Mouse (Mus musculus) left cerebral cortex, postnatal 36 days (tissue): Measurements from ENCODE around the gene Sh2d7. TPM values are rescaled to one million over a fixed set of nuclear protein-coding genes. Genes with fewer than 3 reads are reported as not detected.

ENCODE experiments used
- DNase-seq, 2 experiments: peaks; one replicate each; pipeline ENCODE4 v3.0.0; 2021 to 2022; ENCODE audit warnings: low spot score in 2 of 2, mixed read lengths in 1 of 2
- intact Hi-C: fragments of 180-260 bp; cut with DNase I; formaldehyde crosslinking; loops from one replicate; pipeline ENCODE4 v1.15.1; 2025
- total RNA-seq, 2 experiments: library from RNA; stranded (reverse); gene quantifications; 2 replicates each; pipeline ENCODE4 v1.2.3; 2021

The Sh2d7 gene
- not detected for total RNA-seq

GRCm38 (mm10) chr9:54538684-54539083, at the start of gene Sh2d7:
Gene Sh2d7 (plus strand): TSS chr9:54538984.
- intact Hi-C loops = no loop called here
- no peak for DNase-seq

- intact Hi-C loops = no loop called here
- no peak for DNase-seq
Observed at GRCm38 (mm10) chr9:54489599-54489998, 49.2 kb upstream of the Sh2d7 start.

GRCm38 (mm10) chr9:54490431-54490830, 48.4 kb upstream of the Sh2d7 start:
- intact Hi-C loops = no loop called here
- no peak for DNase-seq

GRCm38 (mm10) chr9:54499291-54499690, 39.5 kb upstream of the Sh2d7 start:
- no peak for DNase-seq
- intact Hi-C loops = no loop called here

GRCm38 (mm10) chr9:54499791-54500190, 39.0 kb upstream of the Sh2d7 start:
- DNase-seq = no peak
- intact Hi-C loops = no loop called here

- intact Hi-C loops = no loop called here
- peak in 1 of 2 experiments; percentile 56 for DNase-seq
Observed at GRCm38 (mm10) chr9:54500832-54501452, 37.8 kb upstream of the Sh2d7 start.

- intact Hi-C loops = no loop called here
Observed at GRCm38 (mm10) chr9:54501453-54502110, 37.2 kb upstream of the Sh2d7 start, which contains the start of gene Dmxl2. Gene Dmxl2 (minus strand): TSS chr9:54501626.

GRCm38 (mm10) chr9:54502111-54502495, 36.7 kb upstream of the Sh2d7 start:
- intact Hi-C loops = no loop called here
- DNase-seq = no peak

More at GRCm38 (mm10) chr9:54501453-54502110, 37.2 kb upstream of the Sh2d7 start, which contains the start of gene Dmxl2:
- DNase-seq = peak; percentile 82 to 90

GRCm38 (mm10) chr9:54502873-54503272, 35.9 kb upstream of the Sh2d7 start:
- intact Hi-C loops = no loop called here

GRCm38 (mm10) chr9:54515991-54516390, 22.8 kb upstream of the Sh2d7 start:
- intact Hi-C loops = no loop called here
- DNase-seq = no peak

More at GRCm38 (mm10) chr9:54502873-54503272, 35.9 kb upstream of the Sh2d7 start:
- peak in 1 of 2 experiments; percentile 12 for DNase-seq

- DNase-seq = peak; percentile 68 to 70
- intact Hi-C loops = no loop called here
Observed at GRCm38 (mm10) chr9:54518921-54519320, 19.9 kb upstream of the Sh2d7 start.

GRCm38 (mm10) chr9:54520286-54520685, 18.5 kb upstream of the Sh2d7 start:
- DNase-seq = no peak
- intact Hi-C loops = no loop called here

GRCm38 (mm10) chr9:54527694-54528093, 11.1 kb upstream of the Sh2d7 start:
- DNase-seq = no peak
- intact Hi-C loops = loop anchor here (2.0 kb wide), 1 partner anchor 149 kb away; no protein-coding TSS in a partner anchor

- intact Hi-C loops = no loop called here
- DNase-seq = no peak
Observed at GRCm38 (mm10) chr9:54529950-54530349, 8.8 kb upstream of the Sh2d7 start.

GRCm38 (mm10) chr9:54530836-54531235, 7.9 kb upstream of the Sh2d7 start:
- intact Hi-C loops = no loop called here
- DNase-seq = no peak

- DNase-seq = no peak
- intact Hi-C loops = no loop called here
Observed at GRCm38 (mm10) chr9:54531421-54531820, 7.4 kb upstream of the Sh2d7 start.

GRCm38 (mm10) chr9:54532926-54533325, 5.9 kb upstream of the Sh2d7 start:
- DNase-seq = no peak
- intact Hi-C loops = no loop called here

- intact Hi-C loops = no loop called here
- DNase-seq = peak; percentile 71 to 80
Observed at GRCm38 (mm10) chr9:54533975-54534374, 4.8 kb upstream of the Sh2d7 start.

- intact Hi-C loops = no loop called here
- no peak for DNase-seq
Observed at GRCm38 (mm10) chr9:54536236-54536635, 2.5 kb upstream of the Sh2d7 start.

- intact Hi-C loops = no loop called here
- no peak for DNase-seq
Observed at GRCm38 (mm10) chr9:54537030-54537429, 1.8 kb upstream of the Sh2d7 start.

- intact Hi-C loops = no loop called here
- no peak for DNase-seq
Observed at GRCm38 (mm10) chr9:54537480-54537879, 1.3 kb upstream of the Sh2d7 start.
